Mouse (Mus musculus): ENCODE data around the gene Hspg2. TPM values are rescaled to one million over a fixed set of nuclear protein-coding genes. Genes with fewer than 3 reads are reported as not detected.
A peak's percentile ranks its signal among the peaks of the same experiment; 100 is the strongest.
"Not testable (repeated sequence)": the region's sequence is repeated elsewhere in the genome, so short reads cannot be mapped to it uniquely, and the experiment has no call there.

Hspg2 gene
- polyA plus RNA-seq (2014; fragmentation: Nextera tagmentation; extraction: Ambion mirVana) = 21.0 and 21.3 TPM in 2 replicates

- H3K4me1 ChIP-seq (replicated peaks; ENCODE audit: control insufficient read depth, insufficient read depth, low read length) = peaks cover 20% of the 10 kb centered on the region
- peak; percentile 91 for ATAC-seq (replicated peaks; ENCODE audit: low FRiP score)
- WGBS = 1% methylated on average over 60 of the region's 72 CpGs
Observed at GRCm38 (mm10) chr4:137468260-137469080, at the start of gene Hspg2. TSS of gene Hspg2 (plus strand) at chr4:137468769.

GRCm38 (mm10) chr4:137430502-137430901 lies 38.1 kb upstream of the Hspg2 start, which contains the start of gene Cela3b:
TSS of gene Cela3b (minus strand) at chr4:137430540.
- whole genome bisulfite sequencing = 97% methylated on average over 4 of the region's 4 CpGs
- no peaks in the 10 kb centered on the region for H3K36me3 ChIP-seq (ENCODE audit: control insufficient read depth, insufficient read depth, low read length)
- H3K4me3 ChIP-seq (ENCODE audit: low read depth, low read length) = no peak within 1 kb of the TSS
- no peak for ATAC-seq (replicated peaks; ENCODE audit: low FRiP score)
- no peaks in the 10 kb centered on the region for H3K4me1 ChIP-seq (replicated peaks; ENCODE audit: control insufficient read depth, insufficient read depth, low read length)
- no peaks in the 10 kb centered on the region for H3K27me3 ChIP-seq (ENCODE audit: control insufficient read depth, insufficient read depth, low read length)
- H3K4me2 ChIP-seq (ENCODE audit: low read depth, low read length, severe bottlenecking) = no peak within 1 kb of the TSS
- H3K27ac ChIP-seq (ENCODE audit: low read depth, low read length) = no peak within 1 kb of the TSS
- H3K9ac ChIP-seq (ENCODE audit: low read length) = no peak within 1 kb of the TSS
- DNase-seq (ENCODE audit: low spot score) = no peak
- no peaks in the 10 kb centered on the region for H3K9me3 ChIP-seq (ENCODE audit: control insufficient read depth, low read length)

More at GRCm38 (mm10) chr4:137468260-137469080, at the start of gene Hspg2:
- H3K4me2 ChIP-seq (ENCODE audit: low read depth, low read length, severe bottlenecking) = peak within 1 kb of the TSS; percentile 92
- peak within 1 kb of the TSS; percentile 25; the same call in 1 of the 2 replicates for H3K27ac ChIP-seq (ENCODE audit: low read depth, low read length)
- peak within 1 kb of the TSS; percentile 59 for H3K4me3 ChIP-seq (ENCODE audit: low read depth, low read length)
- H3K9me3 ChIP-seq (ENCODE audit: control insufficient read depth, low read length) = no peaks in the 10 kb centered on the region
- no peaks in the 10 kb centered on the region for H3K27me3 ChIP-seq (ENCODE audit: control insufficient read depth, insufficient read depth, low read length)
- H3K9ac ChIP-seq (ENCODE audit: low read length) = peak within 1 kb of the TSS; percentile 67
- no peaks in the 10 kb centered on the region for H3K36me3 ChIP-seq (ENCODE audit: control insufficient read depth, insufficient read depth, low read length)
- peak; percentile 100 for DNase-seq (ENCODE audit: low spot score)

GRCm38 (mm10) chr4:137432700-137433550 lies 35.6 kb upstream of the Hspg2 start:
- 88% methylated on average over 10 of the region's 10 CpGs for whole genome bisulfite sequencing
- not testable (repeated sequence) for H3K9me3 ChIP-seq (ENCODE audit: control insufficient read depth, low read length); H3K9ac ChIP-seq (ENCODE audit: low read length); H3K4me2 ChIP-seq (ENCODE audit: low read depth, low read length, severe bottlenecking); DNase-seq (ENCODE audit: low spot score); H3K4me1 ChIP-seq (replicated peaks; ENCODE audit: control insufficient read depth, insufficient read depth, low read length); H3K27me3 ChIP-seq (ENCODE audit: control insufficient read depth, insufficient read depth, low read length); H3K36me3 ChIP-seq (ENCODE audit: control insufficient read depth, insufficient read depth, low read length); H3K27ac ChIP-seq (ENCODE audit: low read depth, low read length); ATAC-seq (replicated peaks; ENCODE audit: low FRiP score); H3K4me3 ChIP-seq (ENCODE audit: low read depth, low read length)

DNA sequence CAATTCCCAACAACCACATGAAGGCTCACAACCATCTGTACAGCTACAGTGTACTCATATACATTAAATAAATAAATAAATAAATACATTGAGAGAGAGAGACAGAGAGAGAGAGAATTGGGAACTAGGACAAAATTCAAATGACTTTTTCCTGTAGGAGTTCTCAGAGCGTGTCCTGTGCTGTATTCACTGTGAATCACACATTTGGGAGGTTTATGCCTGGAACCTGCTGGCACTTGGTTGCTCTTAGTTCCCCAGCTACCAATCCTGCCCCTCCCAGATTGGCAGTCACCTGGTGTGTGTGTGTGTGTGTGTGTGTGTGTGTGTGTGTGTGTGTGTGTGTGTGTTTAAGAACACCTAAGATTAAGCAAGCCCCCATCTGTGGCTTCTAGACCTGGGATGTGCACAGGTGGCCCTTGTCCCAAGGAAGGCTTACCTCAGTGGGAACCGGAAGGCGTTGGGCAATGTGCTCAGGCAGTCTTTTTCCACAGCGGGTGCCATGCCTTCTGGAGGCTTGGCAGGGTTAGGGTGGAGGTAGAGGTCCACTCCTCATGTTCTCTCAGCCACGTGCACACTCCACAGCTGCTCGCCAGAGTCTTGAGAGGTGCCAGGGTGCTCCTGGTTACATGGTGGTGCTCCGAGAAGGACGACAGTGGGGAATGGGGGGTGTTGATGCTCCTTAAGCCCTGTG lies 31.4 kb upstream of the Hspg2 start:
- DNase-seq (ENCODE audit: low spot score) (no peak), ATAC-seq (replicated peaks; ENCODE audit: low FRiP score) (no peak)
- Histone ChIP-seq H3K4me3 (ENCODE audit: low read depth, low read length) (no peak overlapping the region), H3K27ac (ENCODE audit: low read depth, low read length) (no peak overlapping the region), H3K4me1 (replicated peaks; ENCODE audit: control insufficient read depth, insufficient read depth, low read length) (no peaks in the 10 kb centered on the region), H3K9ac (ENCODE audit: low read length) (no peak overlapping the region), H3K4me2 (ENCODE audit: low read depth, low read length, severe bottlenecking) (no peak overlapping the region), H3K36me3 (ENCODE audit: control insufficient read depth, insufficient read depth, low read length) (no peaks in the 10 kb centered on the region), H3K27me3 (ENCODE audit: control insufficient read depth, insufficient read depth, low read length) (no peaks in the 10 kb centered on the region), H3K9me3 (ENCODE audit: control insufficient read depth, low read length) (no peaks in the 10 kb centered on the region)
- 83% methylated on average over 8 of the region's 8 CpGs for WGBS

GRCm38 (mm10) chr4:137438842-137439241 lies 29.7 kb upstream of the Hspg2 start:
- no peak overlapping the region for H3K4me3 ChIP-seq (ENCODE audit: low read depth, low read length)
- WGBS = 91% methylated on average over 8 of the region's 8 CpGs
- H3K27ac ChIP-seq (ENCODE audit: low read depth, low read length) = no peak overlapping the region
- H3K9ac ChIP-seq (ENCODE audit: low read length) = no peak overlapping the region
- H3K9me3 ChIP-seq (ENCODE audit: control insufficient read depth, low read length) = no peaks in the 10 kb centered on the region
- H3K4me2 ChIP-seq (ENCODE audit: low read depth, low read length, severe bottlenecking) = no peak overlapping the region
- no peaks in the 10 kb centered on the region for H3K4me1 ChIP-seq (replicated peaks; ENCODE audit: control insufficient read depth, insufficient read depth, low read length)
- DNase-seq (ENCODE audit: low spot score) = no peak
- no peaks in the 10 kb centered on the region for H3K27me3 ChIP-seq (ENCODE audit: control insufficient read depth, insufficient read depth, low read length)
- ATAC-seq (replicated peaks; ENCODE audit: low FRiP score) = no peak
- no peaks in the 10 kb centered on the region for H3K36me3 ChIP-seq (ENCODE audit: control insufficient read depth, insufficient read depth, low read length)

GRCm38 (mm10) chr4:137441332-137441731 lies 27.2 kb upstream of the Hspg2 start:
- H3K9ac ChIP-seq (ENCODE audit: low read length) = no peak overlapping the region
- H3K4me3 ChIP-seq (ENCODE audit: low read depth, low read length) = no peak overlapping the region
- no peak overlapping the region for H3K4me2 ChIP-seq (ENCODE audit: low read depth, low read length, severe bottlenecking)
- WGBS = 74% methylated on average over 4 of the region's 4 CpGs
- no peak overlapping the region for H3K27ac ChIP-seq (ENCODE audit: low read depth, low read length)
- no peaks in the 10 kb centered on the region for H3K9me3 ChIP-seq (ENCODE audit: control insufficient read depth, low read length)
- H3K27me3 ChIP-seq (ENCODE audit: control insufficient read depth, insufficient read depth, low read length) = no peaks in the 10 kb centered on the region
- H3K4me1 ChIP-seq (replicated peaks; ENCODE audit: control insufficient read depth, insufficient read depth, low read length) = no peaks in the 10 kb centered on the region; the same call in 1 of the 2 replicates
- DNase-seq (ENCODE audit: low spot score) (no peak), ATAC-seq (replicated peaks; ENCODE audit: low FRiP score) (no peak)
- no peaks in the 10 kb centered on the region for H3K36me3 ChIP-seq (ENCODE audit: control insufficient read depth, insufficient read depth, low read length)

DNA sequence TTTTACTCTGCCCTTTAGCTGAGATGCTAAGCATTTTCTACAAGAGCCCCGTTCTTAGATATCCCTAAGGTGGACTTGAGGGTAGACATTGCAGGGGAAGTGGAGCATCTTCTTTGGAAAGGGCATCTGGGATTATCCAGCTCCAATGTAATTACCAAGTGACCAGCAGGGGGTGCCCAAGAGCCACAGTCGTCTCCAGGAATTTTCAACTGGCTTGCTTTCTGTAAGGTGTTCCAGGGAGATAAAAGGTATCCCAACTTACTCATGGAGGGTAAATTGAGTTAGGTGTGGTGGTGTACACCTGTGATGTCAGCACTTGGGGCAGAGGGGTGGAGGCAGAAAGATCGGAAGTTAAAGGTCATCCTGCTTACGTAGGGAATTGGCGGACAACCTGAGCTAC lies 24.9 kb upstream of the Hspg2 start:
- no peak overlapping the region for H3K4me2 ChIP-seq (ENCODE audit: low read depth, low read length, severe bottlenecking)
- ATAC-seq (replicated peaks; ENCODE audit: low FRiP score) (no peak), DNase-seq (ENCODE audit: low spot score) (peak; percentile 84)
- H3K36me3 ChIP-seq (ENCODE audit: control insufficient read depth, insufficient read depth, low read length) = no peaks in the 10 kb centered on the region
- H3K4me1 ChIP-seq (replicated peaks; ENCODE audit: control insufficient read depth, insufficient read depth, low read length) = no peaks in the 10 kb centered on the region; the same call in 1 of the 2 replicates
- H3K9me3 ChIP-seq (ENCODE audit: control insufficient read depth, low read length) = no peaks in the 10 kb centered on the region
- no peak overlapping the region for H3K9ac ChIP-seq (ENCODE audit: low read length)
- H3K27ac ChIP-seq (ENCODE audit: low read depth, low read length) = no peak overlapping the region
- H3K27me3 ChIP-seq (ENCODE audit: control insufficient read depth, insufficient read depth, low read length) = no peaks in the 10 kb centered on the region
- no peak overlapping the region for H3K4me3 ChIP-seq (ENCODE audit: low read depth, low read length)
- 30% methylated on average over 5 of the region's 5 CpGs for WGBS

GRCm38 (mm10) chr4:137445881-137446280 lies 22.7 kb upstream of the Hspg2 start:
- H3K27me3 ChIP-seq (ENCODE audit: control insufficient read depth, insufficient read depth, low read length) = no peaks in the 10 kb centered on the region
- H3K27ac ChIP-seq (ENCODE audit: low read depth, low read length) = no peak overlapping the region
- H3K4me1 ChIP-seq (replicated peaks; ENCODE audit: control insufficient read depth, insufficient read depth, low read length) = no peaks in the 10 kb centered on the region; the same call in 1 of the 2 replicates
- no peaks in the 10 kb centered on the region for H3K9me3 ChIP-seq (ENCODE audit: control insufficient read depth, low read length)
- no peak for DNase-seq (ENCODE audit: low spot score)
- no peak overlapping the region for H3K4me3 ChIP-seq (ENCODE audit: low read depth, low read length)
- no peak overlapping the region for H3K9ac ChIP-seq (ENCODE audit: low read length)
- H3K4me2 ChIP-seq (ENCODE audit: low read depth, low read length, severe bottlenecking) = no peak overlapping the region
- ATAC-seq (replicated peaks; ENCODE audit: low FRiP score) = no peak
- no peaks in the 10 kb centered on the region for H3K36me3 ChIP-seq (ENCODE audit: control insufficient read depth, insufficient read depth, low read length)
- whole genome bisulfite sequencing = 84% methylated on average over 4 of the region's 4 CpGs

Data from forebrain, embryonic 11.5 days (tissue).